Mouse (Mus musculus) heart, embryonic 11.5 days (tissue): ENCODE data around the gene Adamtsl4. TPM values are rescaled to one million over a fixed set of nuclear protein-coding genes. Genes with fewer than 3 reads are reported as not detected.

ENCODE experiments used
- ATAC-seq: fragments of 200-750 bp; cut with Nextera tagmentation; replicated peaks from 2 replicates; pipeline ENCODE4 v1.8.0; 2017; ENCODE audit warnings: moderate library complexity; ENCODE audit not compliant: insufficient number of reproducible peaks, low FRiP score, low TSS enrichment
- H3K27ac ChIP-seq: fragments of 300-500 bp; sonication (generic); 2 replicates; pipeline ENCODE4 v1.5.1; 2014; ENCODE audit warnings: mild to moderate bottlenecking, low read depth, low read length
- H3K27me3 ChIP-seq: fragments of 300-500 bp; sonication (generic); 2 replicates; pipeline ENCODE4 v1.6.1; 2014; ENCODE audit warnings: mild to moderate bottlenecking, low read length, mixed read lengths; ENCODE audit not compliant: control insufficient read depth, insufficient read depth
- H3K36me3 ChIP-seq: fragments of 300-500 bp; sonication (generic); 2 replicates; pipeline ENCODE4 v1.6.1; 2014; ENCODE audit warnings: mild to moderate bottlenecking, low read length, moderate library complexity, mixed read lengths; ENCODE audit not compliant: control insufficient read depth, insufficient read depth
- H3K4me1 ChIP-seq: fragments of 300-500 bp; sonication (generic); 2 replicates; pipeline ENCODE4 v1.6.1; 2014; ENCODE audit warnings: low read length; ENCODE audit not compliant: control insufficient read depth, insufficient read depth
- H3K4me2 ChIP-seq: fragments of 300-500 bp; sonication (generic); 2 replicates; pipeline ENCODE4 v1.6.1; 2014; ENCODE audit warnings: mild to moderate bottlenecking, moderate library complexity
- H3K4me3 ChIP-seq: fragments of 300-500 bp; sonication (generic); 2 replicates; pipeline ENCODE4 v1.5.1; 2014; ENCODE audit warnings: low read depth, low read length
- H3K9ac ChIP-seq: fragments of 300-500 bp; sonication (generic); 2 replicates; pipeline ENCODE4 v1.6.1; 2014; ENCODE audit warnings: mild to moderate bottlenecking, low read depth, low read length, moderate library complexity
- H3K9me3 ChIP-seq: fragments of 300-500 bp; sonication (generic); replicated peaks from 2 replicates; pipeline ENCODE4 v1.6.1; 2016; ENCODE audit warnings: low read length; ENCODE audit not compliant: control insufficient read depth
- WGBS: fragments of 180-500 bp; shearing (Covaris S2); extraction: QIAGEN DNeasy Blood & Tissue Kit; methylation state at CpG from one replicate; pipeline ENCODE4 v1.1.7; 2014; ENCODE audit not compliant: insufficient replicate concordance; 5-methylcytosine and 5-hydroxymethylcytosine counted together
- polyA plus RNA-seq: library from polyadenylated mRNA; unstranded; fragments of >200 nt; fragmentation: Nextera tagmentation; extraction: Ambion mirVana; gene quantifications from 2 replicates; pipeline ENCODE4 v1.2.1, GENCODE M21; 2014

Gene Adamtsl4
- polyA plus RNA-seq, 1 experiment from 2014 or later = 3.5 TPM

DNA sequence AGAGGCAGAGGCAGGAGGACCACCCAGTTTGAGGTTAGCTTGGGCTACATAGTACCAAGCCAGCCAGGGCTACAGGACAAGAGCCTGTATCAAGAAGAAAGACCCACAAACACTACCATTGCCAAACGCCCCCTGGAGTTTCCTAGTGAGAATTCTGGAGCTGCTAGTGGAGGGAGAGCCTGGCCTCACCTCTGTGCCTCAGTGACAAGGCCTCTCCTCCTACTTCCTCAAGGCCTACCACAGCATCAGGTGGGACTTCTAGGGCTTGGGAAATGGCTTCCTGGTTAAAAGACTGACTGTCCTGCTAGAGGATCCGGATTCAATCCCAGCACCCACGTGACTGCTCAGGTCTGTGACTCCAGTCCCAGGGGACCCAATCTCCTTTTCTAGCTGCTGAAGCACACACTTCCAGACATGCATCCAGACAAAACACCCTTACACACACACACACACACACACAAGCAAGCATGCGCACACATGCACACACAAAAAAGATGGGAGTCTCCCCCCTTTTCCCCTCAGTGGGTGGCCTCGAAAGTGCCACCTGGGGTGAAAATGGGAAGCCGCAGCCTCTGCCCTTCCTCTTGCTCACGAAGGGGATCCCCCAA is 35.4 kb downstream of the Adamtsl4 start:
- 65% methylated on average over 7 of the region's 7 CpGs for WGBS
- Histone ChIP-seq H3K27ac (no peak overlapping the region), H3K9ac (no peak overlapping the region), H3K4me1 (peaks cover 20% of the 10 kb centered on the region), H3K4me2 (no peak overlapping the region), H3K27me3 (no peaks in the 10 kb centered on the region), H3K36me3 (no peaks in the 10 kb centered on the region), H3K9me3 (no peaks in the 10 kb centered on the region), H3K4me3 (no peak overlapping the region)
- no peak for ATAC-seq

DNA sequence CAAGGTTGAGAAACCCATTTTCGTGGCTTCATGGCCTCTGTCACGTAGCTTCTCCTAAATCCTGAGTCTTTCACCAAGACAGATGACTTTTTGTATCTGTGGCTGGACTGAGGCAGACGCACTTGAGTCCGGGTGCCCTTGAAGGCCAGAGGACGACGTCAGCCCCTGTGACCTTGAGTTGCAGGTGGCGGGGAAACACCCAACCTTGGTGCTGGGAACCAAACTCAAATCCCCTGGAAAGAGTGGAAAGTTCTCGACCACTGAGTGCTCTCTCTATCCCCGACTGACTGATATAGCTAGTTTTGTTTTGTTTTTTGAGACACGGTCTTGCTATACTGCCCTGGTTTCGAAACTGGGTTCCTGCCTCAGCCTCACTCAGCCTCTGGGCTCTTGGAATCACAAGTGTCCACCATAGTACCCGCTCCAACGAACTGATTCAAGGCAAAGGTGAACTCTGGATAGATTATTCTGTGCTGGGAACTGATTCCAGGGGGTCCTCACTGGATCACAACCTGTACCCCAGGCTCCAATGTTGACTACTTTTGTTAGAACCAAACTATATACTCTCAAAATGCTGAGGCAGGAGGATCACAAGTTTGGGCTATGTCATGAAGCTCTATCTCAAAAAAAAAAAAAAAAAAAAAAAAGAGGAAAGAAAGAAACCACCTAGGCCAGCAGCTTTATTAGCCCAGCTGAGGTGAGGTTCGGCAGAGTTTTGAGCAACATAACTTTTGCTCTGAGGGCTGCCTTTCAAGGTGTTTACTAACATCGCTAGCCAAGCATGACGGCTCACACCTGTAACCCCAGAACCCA is 36.1 kb downstream of the Adamtsl4 start:
- no peaks in the 10 kb centered on the region for H3K36me3 ChIP-seq
- no peak for ATAC-seq
- H3K27ac ChIP-seq = peak overlapping the region; percentile 60; the same call in 1 of the 2 replicates
- H3K4me2 ChIP-seq = no peak overlapping the region
- H3K27me3 ChIP-seq = no peaks in the 10 kb centered on the region
- no peak overlapping the region for H3K4me3 ChIP-seq
- H3K9me3 ChIP-seq = no peaks in the 10 kb centered on the region
- no peak overlapping the region for H3K9ac ChIP-seq
- 85% methylated on average over 16 of the region's 16 CpGs for WGBS
- H3K4me1 ChIP-seq = peaks cover 20% of the 10 kb centered on the region

DNA sequence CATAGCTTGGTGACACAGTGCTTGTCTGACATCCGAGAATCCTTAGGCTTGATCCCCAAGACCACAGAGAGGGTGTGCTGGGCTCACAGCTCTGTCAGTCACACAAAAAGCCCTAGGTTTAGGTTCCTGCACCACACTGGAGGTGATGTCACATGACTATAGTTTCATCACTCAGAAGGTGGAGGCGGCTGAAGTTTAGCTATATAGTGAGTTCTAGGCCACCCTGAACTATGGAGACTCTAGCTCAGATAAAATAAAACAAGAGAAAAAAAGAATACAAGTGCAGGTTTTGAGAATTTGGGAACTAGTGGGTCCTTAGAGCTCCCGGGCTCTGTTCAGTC is 36.7 kb downstream of the Adamtsl4 start:
- no peaks in the 10 kb centered on the region for H3K27me3 ChIP-seq
- H3K36me3 ChIP-seq = no peaks in the 10 kb centered on the region
- H3K4me1 ChIP-seq = peaks cover 20% of the 10 kb centered on the region
- H3K9me3 ChIP-seq = no peaks in the 10 kb centered on the region
- no peak overlapping the region for H3K4me3 ChIP-seq
- ATAC-seq = no peak
- H3K9ac ChIP-seq = no peak overlapping the region; the same call in 1 of the 2 replicates
- peak overlapping the region; percentile 60 for H3K27ac ChIP-seq
- H3K4me2 ChIP-seq = no peak overlapping the region
- 80% methylated on average over 3 of the region's 3 CpGs for WGBS

DNA sequence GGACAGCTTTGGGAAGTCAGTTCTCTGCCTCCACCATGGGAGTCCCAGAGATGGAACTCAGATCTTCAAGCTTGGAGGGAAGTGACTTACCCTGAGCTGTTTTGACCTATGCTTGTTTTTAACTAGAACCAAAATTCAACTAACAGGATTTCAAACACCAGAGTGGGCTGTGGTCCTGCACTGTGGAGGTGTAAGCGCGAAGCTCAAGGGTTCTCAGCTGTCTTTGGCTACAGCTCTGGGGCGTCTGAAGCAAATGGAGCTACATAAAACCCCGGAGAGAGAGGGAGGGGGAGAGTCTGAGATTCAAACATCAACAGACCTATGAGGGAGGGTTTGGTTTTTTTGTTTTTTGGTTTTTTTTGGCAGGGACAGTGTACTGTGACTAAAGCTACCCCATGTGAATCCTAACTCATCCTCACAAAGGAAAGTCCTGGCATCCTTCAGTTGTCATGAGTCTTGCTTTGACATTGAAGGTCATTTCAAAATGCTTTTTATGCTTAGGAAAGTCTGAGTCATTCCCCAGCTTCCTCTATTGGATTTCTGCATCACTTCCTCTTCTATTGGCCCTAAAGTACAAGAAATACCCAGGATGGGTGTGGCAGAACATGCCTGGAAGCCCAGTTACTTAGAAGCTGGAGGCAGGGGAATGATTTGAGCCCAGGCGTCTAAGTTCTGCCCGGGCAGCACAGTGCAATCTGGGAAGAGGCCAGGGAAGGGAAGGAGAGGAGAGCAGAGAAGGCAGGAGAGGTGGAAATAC is 37.3 kb downstream of the Adamtsl4 start:
- Histone ChIP-seq H3K9me3 (no peaks in the 10 kb centered on the region), H3K4me3 (no peak overlapping the region), H3K27me3 (no peaks in the 10 kb centered on the region), H3K27ac (peak overlapping the region; percentile 72), H3K36me3 (no peaks in the 10 kb centered on the region), H3K4me1 (peaks cover 20% of the 10 kb centered on the region), H3K9ac (no peak overlapping the region; the same call in 1 of the 2 replicates), H3K4me2 (no peak overlapping the region)
- 61% methylated on average over 6 of the region's 6 CpGs for WGBS
- ATAC-seq = no peak

DNA sequence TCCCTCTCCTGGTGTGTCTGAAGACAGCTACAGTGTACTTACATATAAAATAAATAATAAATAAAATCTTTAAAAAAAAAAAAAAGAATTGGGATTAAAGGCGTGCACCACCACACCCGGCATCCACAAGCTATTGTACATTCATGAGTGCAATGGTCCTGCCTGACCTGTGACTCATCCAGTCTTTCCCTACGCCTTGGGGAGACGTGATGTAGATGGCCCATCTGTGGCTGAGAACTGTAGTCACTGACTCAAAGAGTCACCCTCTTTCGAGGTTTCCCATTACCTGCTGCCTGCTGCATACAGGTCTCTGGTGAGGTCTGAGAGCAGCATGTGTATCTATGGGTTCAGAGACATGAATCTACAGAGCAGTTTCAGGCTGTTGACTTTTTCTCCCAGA is 39.7 kb downstream of the Adamtsl4 start:
- H3K4me3 ChIP-seq = no peak overlapping the region
- no peak overlapping the region for H3K9ac ChIP-seq
- no peak overlapping the region for H3K27ac ChIP-seq
- 92% methylated on average over 5 of the region's 5 CpGs for WGBS
- H3K9me3 ChIP-seq = no peaks in the 10 kb centered on the region
- no peaks in the 10 kb centered on the region for H3K27me3 ChIP-seq
- H3K4me1 ChIP-seq = peaks cover 11% of the 10 kb centered on the region
- H3K36me3 ChIP-seq = no peaks in the 10 kb centered on the region
- ATAC-seq = no peak
- no peak overlapping the region for H3K4me2 ChIP-seq

DNA sequence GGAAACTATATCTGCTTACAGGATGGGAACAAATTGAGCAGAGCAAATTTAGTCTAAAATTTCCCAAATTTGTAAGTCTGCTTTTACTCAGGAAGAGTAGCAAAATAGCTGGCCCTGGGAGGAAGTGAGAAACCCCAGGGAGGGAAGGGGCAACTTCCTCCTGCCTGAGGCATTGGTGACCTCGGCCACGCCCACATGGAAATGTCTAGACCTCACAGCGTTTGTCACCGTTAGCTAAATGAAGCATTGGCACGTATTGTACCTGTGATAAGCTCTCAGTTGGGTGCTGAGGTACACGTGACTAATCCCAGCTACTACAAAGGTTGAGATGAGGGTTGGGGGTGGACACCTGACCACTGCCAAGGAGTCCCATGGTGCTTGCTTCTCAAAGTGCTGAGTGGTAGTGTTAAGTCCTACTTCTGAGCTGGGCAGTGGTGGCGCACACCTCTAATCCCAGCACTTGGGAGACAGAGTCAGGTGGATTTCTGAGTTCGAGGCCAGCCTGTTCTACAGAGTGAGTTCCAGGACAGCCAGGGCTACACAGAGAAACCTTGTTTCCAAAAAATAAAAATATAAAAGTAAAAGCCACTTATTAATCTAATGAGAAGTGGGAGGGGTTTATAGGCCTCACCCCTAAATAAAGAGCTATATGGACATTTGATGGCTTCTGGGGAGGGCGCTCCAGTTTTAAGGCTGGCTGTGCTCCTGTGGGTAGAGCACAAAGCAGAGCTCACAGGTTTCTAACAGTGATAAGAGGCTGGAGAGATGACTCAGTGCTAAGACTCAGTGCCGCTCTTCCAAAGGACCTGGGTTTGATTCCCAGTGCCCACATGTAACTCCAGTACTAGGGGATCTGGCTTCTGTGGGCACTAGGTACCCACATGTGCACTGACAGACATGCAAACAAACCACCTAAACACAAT is 42.1 kb downstream of the Adamtsl4 start:
- 51% methylated on average over 10 of the region's 10 CpGs for WGBS
- H3K4me2 ChIP-seq = no peak overlapping the region
- no peaks in the 10 kb centered on the region for H3K36me3 ChIP-seq
- no peaks in the 10 kb centered on the region for H3K27me3 ChIP-seq
- H3K4me1 ChIP-seq = no peaks in the 10 kb centered on the region; the same call in 1 of the 2 replicates
- no peak overlapping the region for H3K9ac ChIP-seq
- H3K27ac ChIP-seq = no peak overlapping the region
- no peak for ATAC-seq
- no peaks in the 10 kb centered on the region for H3K9me3 ChIP-seq
- no peak overlapping the region for H3K4me3 ChIP-seq

DNA sequence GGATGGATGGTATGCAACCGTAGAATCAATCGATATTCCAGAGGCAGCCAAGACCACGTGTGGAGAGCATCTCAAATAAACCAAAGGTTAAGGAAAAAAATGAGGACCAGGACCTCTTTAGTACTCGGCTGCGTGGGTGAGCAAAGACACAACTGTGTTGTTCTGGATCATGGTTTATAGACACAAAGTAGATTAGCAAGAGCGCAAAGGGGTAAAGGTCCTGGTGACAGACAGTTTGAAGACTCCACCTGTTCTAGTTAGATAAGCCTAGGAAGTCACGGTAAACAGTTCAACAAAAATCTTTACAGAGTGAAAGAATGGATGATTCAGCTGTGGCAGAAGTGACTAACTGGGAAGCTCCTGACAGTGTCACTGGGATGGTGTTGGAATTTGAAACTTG is 44.6 kb downstream of the Adamtsl4 start:
- 76% methylated on average over 7 of the region's 7 CpGs for WGBS
- ATAC-seq = no peak
- H3K27me3 ChIP-seq = no peaks in the 10 kb centered on the region
- no peaks in the 10 kb centered on the region for H3K9me3 ChIP-seq
- no peak overlapping the region for H3K27ac ChIP-seq
- H3K36me3 ChIP-seq = peaks cover 4% of the 10 kb centered on the region; the same call in 1 of the 2 replicates
- no peaks in the 10 kb centered on the region; the same call in 1 of the 2 replicates for H3K4me1 ChIP-seq
- H3K9ac ChIP-seq = no peak overlapping the region
- H3K4me2 ChIP-seq = no peak overlapping the region
- H3K4me3 ChIP-seq = no peak overlapping the region

DNA sequence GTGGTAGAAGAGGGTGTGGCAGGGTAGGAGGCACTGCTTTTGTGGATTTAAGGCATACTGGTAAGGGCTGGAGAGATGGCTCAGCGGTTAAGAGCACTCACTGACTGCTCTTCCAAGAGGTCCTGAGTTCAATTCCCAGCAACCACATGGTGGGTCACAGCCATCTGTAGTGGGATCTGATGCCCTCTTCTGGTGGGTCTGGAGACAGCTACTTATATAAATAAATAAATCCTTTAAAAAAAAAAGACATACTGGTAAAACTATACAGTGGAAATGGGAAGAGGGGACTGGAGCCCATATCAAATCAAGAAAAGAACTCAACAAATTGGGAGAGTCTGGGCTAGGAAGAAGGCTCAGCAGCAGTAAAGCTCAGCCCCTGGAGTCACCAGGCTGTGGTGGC is 48.0 kb downstream of the Adamtsl4 start:
- Histone ChIP-seq H3K4me3 (no peak overlapping the region), H3K9ac (no peak overlapping the region), H3K27me3 (no peaks in the 10 kb centered on the region), H3K4me2 (no peak overlapping the region), H3K36me3 (peaks cover 4% of the 10 kb centered on the region; the same call in 1 of the 2 replicates), H3K27ac (no peak overlapping the region), H3K9me3 (no peaks in the 10 kb centered on the region), H3K4me1 (no peaks in the 10 kb centered on the region; the same call in 1 of the 2 replicates)
- 84% methylated on average over 1 of the region's 1 CpGs for WGBS
- no peak for ATAC-seq
